Mouse (Mus musculus): ENCODE results near the gene Cdiptos.

Gene Cdiptos

DNA sequence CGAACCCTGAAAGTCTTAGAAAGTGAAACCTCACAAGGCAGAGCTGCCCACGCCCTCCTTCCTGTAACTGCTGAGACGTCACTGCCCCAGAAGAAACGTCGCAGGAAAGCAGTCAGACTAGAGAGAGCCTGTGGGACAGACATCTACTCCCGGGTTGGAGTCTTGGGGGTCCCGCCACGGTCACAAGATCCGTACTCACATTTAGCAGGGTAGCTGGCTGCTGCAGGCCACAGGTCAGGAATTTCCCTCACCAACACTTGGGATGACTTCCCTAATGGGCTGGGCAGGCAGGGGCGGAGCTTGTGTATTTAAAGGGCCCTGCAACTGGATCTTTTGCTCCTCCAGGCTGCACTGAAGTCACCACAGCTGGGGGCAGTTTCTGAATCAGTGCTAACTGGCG is 38.4 kb upstream of the Cdiptos start, which contains the start of gene Mvp:
TSS of gene Mvp (minus strand) at position 302 of the 400 bp plus-strand sequence.
- peak; percentile 76 for DNase-seq (ENCODE audit: low spot score)

DNA sequence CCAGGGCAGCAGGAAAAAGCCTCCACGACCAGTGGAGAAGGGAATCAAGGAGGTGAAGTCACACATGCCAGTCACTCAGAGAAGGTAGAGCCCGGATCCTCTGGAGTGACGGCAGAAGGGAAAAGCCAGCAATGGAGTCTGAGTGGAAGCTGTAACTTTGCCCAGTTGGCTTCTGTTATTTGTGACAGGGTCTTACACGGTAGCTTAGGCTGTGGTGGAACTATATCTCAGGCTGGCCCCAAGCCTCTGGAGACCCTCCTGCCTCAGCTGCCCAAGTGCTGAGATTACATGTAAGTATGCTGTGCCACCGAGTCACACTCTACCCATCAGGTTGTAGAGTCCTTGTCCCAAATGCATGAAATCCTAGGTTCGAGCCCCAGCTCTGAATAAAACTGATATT is 37.5 kb upstream of the Cdiptos start:
- DNase-seq (ENCODE audit: low spot score) = no peak

DNA sequence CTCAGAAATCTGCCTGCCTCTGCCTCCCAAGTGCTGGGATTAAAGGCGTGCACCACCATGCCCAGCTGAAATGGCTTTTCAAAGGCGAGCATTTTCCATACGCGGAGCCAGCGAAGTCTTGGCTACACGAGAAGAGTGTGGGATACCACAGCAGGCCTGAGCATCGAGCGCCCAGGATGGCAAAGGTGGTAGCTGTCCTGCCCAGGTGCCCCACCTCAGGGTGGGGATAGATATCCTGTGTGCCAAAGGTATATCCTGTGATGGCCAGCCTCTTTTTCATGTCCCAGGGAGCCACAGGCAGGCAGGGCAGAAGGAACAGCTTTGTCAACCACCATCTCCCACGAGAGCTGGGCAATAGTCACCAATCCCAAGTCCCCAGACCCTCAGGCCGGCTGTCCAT is 36.9 kb upstream of the Cdiptos start:
- no peak for DNase-seq (ENCODE audit: low spot score)

DNA sequence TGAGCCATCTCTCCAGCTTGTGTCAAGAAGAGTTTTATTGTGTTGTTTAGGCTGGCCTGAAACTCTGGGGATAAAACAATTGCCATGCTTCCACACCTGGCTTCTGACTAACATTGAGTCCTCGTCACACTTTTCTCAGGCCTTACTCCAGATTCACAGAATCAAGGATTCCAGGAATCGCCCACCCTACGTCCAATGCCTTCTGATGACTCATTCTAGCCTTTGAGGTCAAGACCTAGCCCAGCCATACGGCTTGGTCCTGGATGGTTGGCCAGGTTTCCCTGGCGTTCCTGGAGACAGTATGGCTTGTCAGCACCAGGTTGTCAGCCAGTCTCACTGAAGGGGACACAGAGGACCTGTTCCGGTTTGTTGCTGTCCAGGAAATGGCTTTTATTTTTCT is 36.5 kb upstream of the Cdiptos start:
- DNase-seq (ENCODE audit: low spot score) = no peak

DNA sequence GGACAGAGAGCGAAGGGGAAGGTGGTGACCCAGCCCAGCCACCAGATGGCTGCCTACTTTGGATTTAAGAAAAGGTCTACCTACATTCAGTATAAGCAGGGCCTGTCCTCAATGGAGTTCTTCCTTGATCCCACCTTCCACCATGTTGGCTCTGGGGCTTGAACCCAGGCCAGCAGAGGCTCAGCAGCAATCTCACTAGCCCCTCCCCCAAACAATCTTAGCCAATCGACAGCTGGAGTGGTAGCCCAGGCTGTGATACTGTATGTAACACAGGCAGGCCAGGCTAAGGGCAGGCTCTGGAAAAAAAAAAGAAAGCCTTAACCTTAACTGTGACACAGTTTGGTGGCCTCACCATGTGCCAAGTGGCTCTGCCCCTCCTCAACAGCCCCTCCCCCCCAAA is 35.8 kb upstream of the Cdiptos start:
- DNase-seq (ENCODE audit: low spot score) = no peak

DNA sequence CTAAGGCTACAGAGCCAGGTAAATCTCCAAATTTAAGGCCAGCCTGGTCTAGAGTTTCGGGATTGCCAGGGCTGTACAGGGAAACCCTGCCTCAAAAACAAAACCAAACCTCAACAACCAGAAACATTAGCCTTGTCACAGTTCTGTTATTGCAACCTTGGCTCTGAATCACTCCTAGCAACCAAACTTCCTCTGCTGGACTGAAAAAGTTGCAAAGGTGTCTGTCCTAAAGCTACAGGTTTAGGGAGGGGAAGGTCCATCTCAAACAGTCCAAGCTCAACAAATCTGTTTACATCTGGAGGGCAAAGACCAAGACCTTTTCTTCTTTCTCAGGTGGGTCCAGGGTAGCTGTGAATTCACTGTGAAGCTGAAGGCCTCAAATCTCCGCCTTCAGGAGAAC is 35.2 kb upstream of the Cdiptos start:
- DNase-seq (ENCODE audit: low spot score) = no peak

DNA sequence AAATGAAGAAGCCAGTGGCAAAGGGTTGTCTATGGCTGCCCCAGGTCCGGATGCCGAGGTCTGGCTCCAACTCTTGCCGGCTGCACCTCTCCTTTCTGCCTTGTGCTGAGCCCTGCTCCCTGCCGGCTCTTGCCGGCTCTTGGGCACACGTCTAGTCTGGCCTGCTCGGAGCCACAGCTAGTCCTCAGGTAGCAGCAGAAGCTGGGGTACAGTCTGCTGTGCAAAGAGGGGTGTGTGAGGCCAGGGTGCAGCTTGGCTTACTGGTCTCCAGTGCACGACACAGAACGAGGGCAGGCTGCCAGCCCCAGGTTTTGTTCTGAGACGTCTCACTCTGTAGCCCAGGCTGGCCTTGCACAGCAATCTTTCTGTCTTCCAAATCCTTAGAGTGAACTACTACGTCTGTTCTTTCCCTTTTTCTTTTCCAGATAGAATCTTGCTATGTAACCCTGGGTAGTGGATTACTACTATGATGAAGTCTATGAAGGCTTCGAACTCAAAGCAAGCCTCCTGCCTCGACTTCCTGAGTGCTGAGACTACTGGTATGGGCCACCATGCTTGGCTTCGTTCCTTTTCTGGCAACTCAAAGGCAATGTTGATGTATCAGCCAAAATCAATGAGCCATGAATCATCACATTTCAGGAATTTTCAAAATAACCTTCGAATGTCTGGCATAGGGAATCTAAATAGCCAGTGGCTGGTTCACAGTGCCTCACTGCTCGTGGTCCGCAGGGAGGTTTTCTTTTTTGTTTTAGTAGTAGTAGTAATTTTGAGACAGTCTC is 33.6 kb upstream of the Cdiptos start:
- DNase-seq (ENCODE audit: low spot score) = peak; percentile 44

DNA sequence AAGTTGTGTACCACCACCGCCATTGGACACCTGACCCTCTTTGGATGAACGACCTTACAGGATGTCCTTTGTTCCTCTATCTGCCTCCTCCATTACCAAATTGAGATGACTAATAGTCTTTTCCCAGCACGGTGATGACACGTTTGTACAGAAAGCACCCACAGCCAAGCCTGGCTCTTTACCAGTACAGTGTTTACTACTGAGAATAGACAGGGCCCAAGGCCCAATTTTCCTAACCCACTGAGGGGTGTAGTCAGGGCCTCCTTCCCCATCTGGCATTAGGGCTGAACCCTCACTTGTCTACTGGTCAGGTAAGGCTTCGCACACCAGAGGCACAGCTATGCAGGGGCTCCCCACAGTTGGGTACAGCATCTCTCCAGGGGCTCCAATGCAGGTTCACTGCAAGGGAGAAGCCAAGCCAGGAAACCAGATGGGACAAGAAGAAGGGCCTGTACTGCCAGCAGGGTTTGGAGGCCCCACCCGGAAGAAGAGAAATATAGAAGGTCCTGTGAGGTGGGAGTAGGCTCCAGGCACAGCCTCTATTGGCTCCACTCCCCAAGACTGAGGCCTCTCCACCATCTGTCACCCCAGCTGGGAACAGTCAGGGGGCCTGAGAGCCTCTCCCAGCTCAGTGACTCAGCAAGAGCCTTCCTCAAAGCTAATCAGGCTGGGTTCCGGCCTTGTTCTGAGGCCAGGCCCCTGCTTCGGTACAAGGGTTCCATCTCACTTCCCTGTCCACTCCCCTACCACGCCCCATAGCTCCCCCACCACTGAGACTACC is 32.5 kb upstream of the Cdiptos start:
- peak; percentile 76 for DNase-seq (ENCODE audit: low spot score)

DNA sequence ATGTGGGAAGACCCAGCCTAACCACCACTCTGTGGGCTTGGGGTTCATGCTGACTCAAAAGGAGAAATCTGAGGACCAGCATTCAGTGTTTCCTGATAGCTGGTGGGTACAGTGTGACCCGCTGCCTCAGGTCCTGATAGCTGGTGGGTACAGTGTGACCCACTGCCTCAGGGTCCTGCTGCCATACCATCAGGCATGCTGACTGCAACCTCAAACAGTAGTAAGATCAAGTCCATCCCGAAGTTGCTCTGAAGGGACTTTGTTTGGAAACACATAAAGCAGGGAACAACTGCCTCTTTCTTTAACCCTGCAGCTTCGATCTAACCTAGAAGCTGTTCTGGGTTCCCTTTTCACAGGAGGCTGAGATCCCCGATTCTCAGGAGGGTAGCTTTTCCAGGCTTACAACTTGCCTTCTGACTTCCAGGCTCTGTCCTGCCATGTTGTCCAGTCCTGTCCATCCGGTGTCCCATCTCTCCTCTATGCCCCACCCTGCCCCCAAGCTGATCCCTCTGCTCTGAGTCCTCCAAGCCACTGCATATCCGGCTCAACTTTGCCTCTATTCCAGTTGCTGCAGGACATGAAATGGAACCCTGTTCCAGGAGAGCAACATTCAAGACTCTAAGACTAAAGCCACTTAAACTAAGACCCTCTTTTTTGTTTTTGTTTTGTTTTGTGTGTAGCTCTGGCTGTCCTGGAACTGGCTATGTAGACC is 31.6 kb upstream of the Cdiptos start:
- no peak for DNase-seq (ENCODE audit: low spot score)

DNA sequence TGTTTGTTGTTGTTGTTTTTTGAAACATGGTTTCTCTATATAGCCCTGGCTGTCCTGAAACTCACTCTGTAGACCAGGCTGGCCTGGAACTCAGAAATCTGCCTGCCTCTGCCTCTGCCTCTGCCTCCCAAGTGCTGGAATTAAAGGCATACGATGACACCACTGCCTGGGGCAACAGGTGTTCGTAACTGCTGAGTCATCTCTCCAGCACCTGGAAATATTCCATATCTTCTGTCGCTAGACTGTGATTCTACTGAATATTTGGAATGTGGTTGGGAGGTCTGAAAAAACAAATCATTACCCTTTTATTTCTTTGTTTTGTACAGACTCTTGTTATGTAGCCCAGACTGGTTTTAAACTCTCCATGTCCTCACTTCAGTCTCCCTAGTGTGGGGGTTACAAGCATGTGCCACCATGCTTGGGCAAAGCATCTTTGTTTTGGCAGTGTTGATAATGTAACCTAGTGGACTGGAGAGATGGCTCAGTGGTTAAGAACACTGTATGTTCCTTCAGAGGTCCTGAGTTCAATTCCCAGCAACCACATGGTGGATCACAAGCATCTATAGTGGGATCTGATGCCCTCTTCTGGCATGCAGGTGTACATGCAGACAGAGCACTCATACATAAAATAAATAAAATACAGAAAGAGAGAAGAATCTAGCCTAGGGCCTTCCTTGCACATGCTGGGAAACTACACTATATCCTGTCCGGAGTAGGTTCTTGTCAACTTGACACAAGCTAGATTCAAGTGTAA is 28.4 kb upstream of the Cdiptos start:
- no peak for DNase-seq (ENCODE audit: low spot score)

DNA sequence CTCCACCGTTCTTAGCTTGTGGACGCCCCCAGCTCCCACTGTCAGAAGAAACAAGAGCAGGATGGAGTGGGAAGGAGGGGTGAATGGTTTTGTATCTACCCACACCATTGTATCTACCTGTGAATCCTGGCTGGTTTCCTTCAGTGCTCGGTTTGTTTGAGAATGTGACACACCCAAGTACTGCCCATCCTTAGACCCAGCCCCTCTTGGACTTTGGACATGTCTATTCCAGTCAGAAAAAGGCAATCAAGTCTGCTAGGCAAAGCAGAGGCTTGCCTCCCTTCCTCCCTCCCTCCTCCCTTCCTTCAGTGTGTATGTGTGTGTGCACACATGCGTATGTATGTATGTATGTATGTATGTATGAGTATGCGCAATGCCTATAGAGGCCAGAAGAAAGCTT is 27.7 kb upstream of the Cdiptos start:
- DNase-seq (ENCODE audit: low spot score) = no peak

DNA sequence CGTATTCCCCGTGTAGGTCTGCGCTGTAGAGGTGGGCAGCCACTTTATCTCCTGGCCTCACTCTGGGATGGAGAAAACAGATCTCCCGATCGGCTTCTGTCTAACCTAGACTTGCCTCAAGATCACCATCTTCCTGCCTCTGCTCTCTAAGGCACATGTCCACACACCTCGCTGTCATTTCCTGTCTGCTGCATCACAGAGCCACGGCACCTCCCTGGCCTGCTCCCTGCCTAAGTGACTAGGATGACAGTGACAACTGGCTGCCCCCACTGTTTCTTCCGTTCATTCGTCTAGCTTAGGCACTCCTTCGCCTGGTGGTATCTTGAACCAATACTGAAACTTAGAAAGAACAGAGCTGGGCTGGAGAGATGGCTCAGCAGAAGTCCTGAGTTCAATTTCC is 23.7 kb upstream of the Cdiptos start:
- no peak for DNase-seq (ENCODE audit: low spot score)

DNA sequence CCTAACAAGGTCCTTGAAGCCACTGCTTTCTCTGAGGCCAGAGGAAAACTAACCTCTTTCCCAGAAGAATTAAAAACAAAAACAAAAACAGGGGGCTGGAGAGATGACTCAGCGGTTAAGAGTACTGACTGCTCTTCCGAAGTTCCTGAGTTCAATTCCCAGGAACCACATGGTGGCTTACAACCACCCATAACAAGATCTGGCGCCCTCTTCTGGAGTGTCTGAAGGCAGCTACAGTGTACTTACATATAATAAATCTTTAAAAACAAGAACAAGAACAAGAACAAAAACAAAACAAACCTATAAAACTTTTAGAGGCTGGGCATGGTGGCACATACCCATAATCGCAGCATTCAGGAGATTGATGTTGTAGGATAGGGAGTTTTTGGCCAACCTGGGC is 20.6 kb upstream of the Cdiptos start:
- DNase-seq (ENCODE audit: low spot score) = no peak

DNA sequence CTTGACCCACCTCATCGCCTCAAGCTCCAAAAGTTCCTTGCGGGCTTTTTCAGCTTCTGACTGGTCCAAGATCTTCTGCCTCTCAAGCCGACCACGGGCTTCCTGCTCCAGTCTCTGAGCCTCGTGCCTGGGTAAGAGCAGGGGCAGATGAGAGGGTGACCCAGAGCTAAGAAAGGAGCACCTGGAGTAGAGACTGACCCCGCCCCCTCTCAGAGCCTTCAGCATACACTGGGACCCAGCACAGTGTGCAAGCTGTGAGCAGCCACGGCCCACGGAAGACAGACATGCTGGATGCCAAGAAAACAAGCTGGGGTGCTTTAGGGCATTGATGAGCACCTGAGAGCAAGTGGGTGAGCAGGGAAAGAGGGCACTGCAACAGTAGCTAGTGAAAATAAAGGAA is 12.9 kb upstream of the Cdiptos start:
- DNase-seq (ENCODE audit: low spot score) = no peak

DNA sequence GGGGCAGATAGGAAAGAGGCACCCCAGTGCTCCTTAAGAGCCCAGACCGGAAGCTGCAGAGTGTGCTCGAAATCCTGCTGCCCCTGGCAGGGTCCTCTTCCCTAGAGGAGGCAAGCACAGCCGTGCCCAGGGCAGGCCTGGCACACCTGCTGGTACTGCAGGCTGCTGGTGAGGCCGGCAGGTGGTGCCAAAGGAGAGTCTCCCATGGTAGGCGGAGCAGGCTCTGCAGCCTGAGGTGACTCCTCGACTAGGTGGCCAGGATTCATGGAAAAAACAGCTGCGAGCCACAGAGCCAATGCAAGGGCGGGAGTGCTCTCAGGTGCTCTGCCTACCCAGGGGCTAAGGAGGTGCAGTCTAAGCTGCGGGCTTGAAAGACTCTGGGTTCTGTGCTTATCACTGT is 10.4 kb upstream of the Cdiptos start:
- DNase-seq (ENCODE audit: low spot score) = peak; percentile 66

DNA sequence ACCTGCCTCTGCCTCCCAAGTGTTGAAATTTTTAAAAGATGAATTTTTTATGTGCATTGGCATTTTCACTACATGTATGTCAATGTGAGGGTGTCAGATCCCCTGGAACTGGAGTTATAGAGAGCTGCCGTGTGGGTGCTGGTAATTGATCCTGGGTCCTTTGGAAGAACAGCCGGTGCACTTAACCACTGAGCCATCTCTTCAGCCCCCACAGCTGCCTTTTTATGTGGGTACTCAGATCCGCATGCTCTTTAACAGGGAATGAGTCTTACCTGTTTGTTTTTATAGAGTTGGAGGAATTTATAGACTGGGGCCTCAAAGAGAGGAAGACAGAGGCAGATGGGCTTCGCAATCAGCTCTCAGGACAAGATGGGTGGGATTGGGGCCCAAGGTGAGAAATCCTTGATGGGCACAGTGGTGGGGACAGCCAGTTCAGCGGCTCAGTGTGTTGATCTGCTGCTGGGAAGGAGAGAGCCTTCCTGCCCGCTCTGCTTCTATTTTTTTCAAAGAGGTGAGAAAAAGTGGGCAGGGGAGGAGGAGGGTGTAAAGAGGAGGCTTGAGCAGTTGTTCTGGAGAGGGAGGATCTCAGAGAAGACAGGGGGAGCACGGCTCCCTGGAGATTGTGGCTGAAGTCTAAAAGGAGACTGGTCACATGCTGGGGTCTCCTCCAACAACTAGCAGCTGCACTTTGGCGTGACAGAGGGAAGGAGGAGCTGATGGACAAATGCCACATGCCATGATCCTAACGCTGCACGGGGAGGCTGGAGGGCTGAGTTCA is 9.0 kb upstream of the Cdiptos start:
- DNase-seq (ENCODE audit: low spot score) = no peak

DNA sequence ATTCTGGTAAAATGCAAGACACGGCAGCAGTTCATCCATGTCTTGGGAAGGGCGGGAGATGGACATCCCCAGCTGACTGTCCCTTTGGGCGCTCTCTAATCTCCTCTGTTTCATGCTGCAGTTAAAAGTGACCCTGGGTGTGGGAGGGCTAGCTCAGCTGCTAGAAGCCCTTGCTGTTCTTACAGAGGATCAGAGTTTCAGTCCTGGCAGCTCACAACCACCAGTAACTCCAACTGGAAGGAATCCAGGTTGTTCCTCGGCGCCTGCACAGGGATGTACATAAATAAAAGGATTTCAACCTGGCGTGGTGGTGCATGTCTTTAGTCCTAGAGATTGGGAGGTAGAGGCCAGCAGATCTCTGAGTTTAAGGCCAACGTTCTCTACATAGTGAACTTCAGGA is 7.2 kb upstream of the Cdiptos start:
- DNase-seq (ENCODE audit: low spot score) = no peak

DNA sequence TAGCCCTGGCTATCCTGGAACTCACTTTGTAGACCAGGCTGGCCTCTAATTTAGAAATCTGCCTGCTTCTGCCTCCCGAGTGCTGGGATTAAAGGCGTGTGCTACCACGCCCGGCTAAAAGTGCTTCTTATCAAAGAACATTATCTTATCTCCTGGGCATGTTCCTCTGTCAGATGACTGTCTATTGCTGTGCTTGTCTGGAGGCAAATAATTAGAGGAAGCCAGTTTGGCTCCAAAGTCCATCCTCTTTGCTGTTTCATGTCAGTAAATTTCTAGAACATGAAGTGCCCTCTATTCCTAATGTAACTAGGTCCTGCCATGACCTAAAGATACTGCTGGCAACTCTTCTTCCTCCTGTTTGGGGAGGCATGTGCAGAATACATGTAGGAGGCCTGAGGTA is 6.2 kb upstream of the Cdiptos start:
- DNase-seq (ENCODE audit: low spot score) = no peak

DNA sequence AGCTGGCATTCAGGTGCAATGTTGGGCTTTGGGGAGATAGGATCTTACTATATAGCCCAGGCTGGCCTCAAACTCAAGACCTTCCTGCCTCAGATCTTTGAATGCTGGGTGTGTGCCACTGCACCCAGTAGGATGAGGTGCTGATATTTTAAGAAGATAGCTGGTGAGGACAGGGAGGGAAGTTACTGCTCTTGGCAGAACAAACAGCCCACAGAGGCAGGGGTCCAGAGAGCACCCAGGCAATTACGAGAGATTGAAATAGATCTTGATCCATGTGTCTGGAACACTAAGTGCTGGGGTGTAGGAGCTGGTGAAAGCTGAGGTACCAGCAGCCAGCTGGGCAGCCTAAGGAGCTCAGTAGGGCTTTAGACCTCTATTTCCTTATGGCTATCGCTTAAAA is 5.7 kb upstream of the Cdiptos start:
- no peak for DNase-seq (ENCODE audit: low spot score)

DNA sequence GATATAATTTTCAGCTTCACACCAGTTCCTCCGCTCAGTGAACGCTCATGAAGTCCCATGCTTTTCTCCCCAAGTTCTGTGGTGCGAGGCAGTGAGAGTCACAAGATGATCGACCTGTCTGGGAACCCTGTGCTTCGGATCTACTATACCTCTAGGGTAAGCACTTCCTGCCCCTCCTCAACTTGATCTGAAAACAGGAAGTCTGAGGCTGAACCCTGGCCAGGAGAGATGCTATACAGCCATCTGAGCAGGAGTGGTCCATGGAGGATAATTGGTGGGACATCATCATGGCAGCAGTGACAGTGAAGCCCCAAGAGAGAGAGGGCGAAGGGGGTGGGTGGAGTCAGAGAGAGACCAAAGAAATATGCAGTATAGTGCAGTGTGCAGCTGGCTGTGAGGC is 2.9 kb upstream of the Cdiptos start:
- DNase-seq (ENCODE audit: low spot score) = no peak

DNA sequence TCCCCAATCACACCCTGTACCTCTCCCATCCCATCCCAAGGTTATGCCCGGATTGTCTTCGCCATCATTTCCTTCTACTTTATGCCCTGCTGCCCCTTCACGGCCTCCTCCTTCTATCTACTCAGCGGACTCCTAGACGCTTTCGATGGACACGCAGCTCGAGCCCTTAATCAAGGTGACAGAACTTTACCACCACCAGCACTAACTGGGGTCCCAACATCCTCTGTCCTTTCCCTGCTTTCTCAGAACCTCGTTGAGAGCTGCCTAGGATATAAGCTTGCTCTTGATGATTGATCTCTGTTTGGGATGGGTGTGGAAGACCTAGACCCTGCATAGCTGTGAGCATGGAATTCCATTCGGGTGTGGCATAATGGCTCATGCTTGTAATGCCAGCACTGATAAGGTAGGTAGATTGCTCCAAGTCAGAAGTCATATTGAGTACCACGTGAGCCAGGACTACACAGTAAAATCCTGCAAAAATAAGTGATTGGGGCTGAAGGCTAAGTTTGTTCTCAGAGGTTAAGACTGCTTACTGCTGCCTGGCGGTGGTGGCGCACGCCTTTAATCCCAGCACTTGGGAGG is 1.1 kb upstream of the Cdiptos start:
- no peak for DNase-seq (ENCODE audit: low spot score)

DNA sequence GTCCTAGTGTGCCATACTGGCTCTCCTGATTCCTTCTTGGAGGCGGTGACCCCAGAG is 177 bp downstream of the Cdiptos start, which contains the start of gene Cdipt:
TSS of gene Cdipt (plus strand) at position 22 of the 57 bp plus-strand sequence.
- no peak for DNase-seq (ENCODE audit: low spot score)
